ENCODE assay signal across 18 mouse cellular contexts in the genomic region with DNA sequence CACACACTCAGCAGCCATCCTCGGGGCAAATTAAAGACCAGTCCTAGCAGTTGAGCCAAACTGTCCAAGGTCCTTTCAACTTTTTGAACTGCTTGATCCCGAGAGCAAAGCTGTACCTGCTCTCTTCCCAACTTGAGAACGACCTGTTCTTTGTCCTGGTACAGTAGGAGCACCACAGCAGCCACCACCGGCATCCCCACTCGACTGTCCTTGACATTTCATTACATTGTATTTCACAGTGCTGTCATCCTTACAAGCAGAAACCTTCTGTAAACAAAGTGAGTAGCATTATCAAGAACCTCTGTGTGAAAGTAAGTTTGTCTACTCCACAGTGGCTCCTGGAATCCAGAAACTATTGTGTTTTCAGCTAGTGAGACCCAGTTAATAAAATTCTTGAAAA.
DNase-seq lines count a peak whose midpoint lies in the region; TF ChIP-seq lines count a peak whose summit lies in the region.
"Had no signal": no experiment of that assay in that cellular context is flagged by ENCODE, and none has a peak within 500 bp of the region (broad histone marks: within the 10 kb centered on the region; RNA-seq: fewer than 3 reads in every experiment).

No protein-coding gene starts in this region.

- peak; percentile 54 to 67 for DNase-seq in adrenal gland, adult (ENCODE audit: inconsistent age in 2 of 2, low spot score in 1 of 2)
- no peak for DNase-seq in adrenal gland, postnatal 4 days (ENCODE audit: low spot score in 2 of 2)
- DNase-seq in adrenal gland, adult 8-10 months = peak; percentile 14
- DNase-seq in adrenal gland, postnatal 25 days = no peak
- peak; percentile 9 for DNase-seq in adrenal gland, postnatal 10 days
- DNase-seq in adrenal gland, postnatal 36 days = peak; percentile 26 to 33
- no peak for DNase-seq in left cerebral cortex, adult 2 months (ENCODE audit: extremely low spot score in 1 of 2, low spot score in 2 of 2)
- DNase-seq: B cell, adult 2 months; cerebellum, adult 11 months; cerebellum, adult 2 months; cerebellum, adult 9-10 months; cerebellum, postnatal 10 days; cerebellum, postnatal 25 days; forebrain, postnatal 0 days had no signal

- intact Hi-C loops in left cerebral cortex, adult 2 months (cut with DNase I) = no loop called here

- H3K27ac ChIP-seq in left cerebral cortex, adult 2 months = no peak overlapping the region
- H3K27ac ChIP-seq: embryonic facial prominence, embryonic 10.5 days; embryonic facial prominence, embryonic 12.5 days; forebrain, embryonic 13.5 days; forebrain, embryonic 15.5 days had no signal

- H3K4me3 ChIP-seq in left cerebral cortex, adult 2 months = no peak overlapping the region
- H3K4me3 ChIP-seq: embryonic facial prominence, embryonic 10.5 days; embryonic facial prominence, embryonic 12.5 days; forebrain, embryonic 13.5 days; forebrain, embryonic 15.5 days had no signal

- no peak for TF ChIP-seq CTCF in left cerebral cortex, adult 2 months (IDR thresholded peaks at IDR 0.05)

Comparison
In these comparisons a context has a peak if more than half of its experiments do, and no peak if none do; other contexts are left out.
1. DNase-seq: peak in adrenal gland, adult (2 of 2), adrenal gland, adult 8-10 months (single experiment), adrenal gland, postnatal 10 days (single experiment) and adrenal gland, postnatal 36 days (2 of 2); none in adrenal gland, postnatal 4 days (0 of 2), adrenal gland, postnatal 25 days (single experiment) and left cerebral cortex, adult 2 months (0 of 2).